Mouse (Mus musculus) embryo, embryonic 11 days (tissue): Measurements from ENCODE around the gene Tdp2.
"Not testable (repeated sequence)": the region's sequence is repeated elsewhere in the genome, so short reads cannot be mapped to it uniquely, and the experiment has no call there.

Experiments
- DNase-seq: peaks from one replicate; pipeline ENCODE4 v3.0.0-alpha.2; 2015

Gene Tdp2

DNA sequence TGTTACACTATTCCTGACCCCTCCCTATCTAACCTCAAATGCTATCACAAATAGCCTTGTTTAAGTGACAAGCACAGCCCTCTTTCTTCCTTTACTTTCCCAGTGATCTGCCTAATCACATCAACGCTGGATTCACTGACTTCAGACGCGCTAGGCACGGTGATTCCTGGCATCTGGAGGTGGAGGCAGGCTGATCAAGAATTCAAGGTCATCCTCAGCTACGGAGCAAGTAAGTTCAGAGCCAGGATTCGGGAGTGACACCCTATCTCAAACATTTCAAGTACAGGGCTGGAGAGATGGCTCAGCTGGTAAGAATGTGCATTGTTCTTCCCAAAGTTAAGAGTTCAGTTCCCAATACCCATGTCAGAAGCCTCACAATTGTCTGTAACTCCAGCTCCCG lies 5.4 kb upstream of the Tdp2 start:
- no peak for DNase-seq

DNA sequence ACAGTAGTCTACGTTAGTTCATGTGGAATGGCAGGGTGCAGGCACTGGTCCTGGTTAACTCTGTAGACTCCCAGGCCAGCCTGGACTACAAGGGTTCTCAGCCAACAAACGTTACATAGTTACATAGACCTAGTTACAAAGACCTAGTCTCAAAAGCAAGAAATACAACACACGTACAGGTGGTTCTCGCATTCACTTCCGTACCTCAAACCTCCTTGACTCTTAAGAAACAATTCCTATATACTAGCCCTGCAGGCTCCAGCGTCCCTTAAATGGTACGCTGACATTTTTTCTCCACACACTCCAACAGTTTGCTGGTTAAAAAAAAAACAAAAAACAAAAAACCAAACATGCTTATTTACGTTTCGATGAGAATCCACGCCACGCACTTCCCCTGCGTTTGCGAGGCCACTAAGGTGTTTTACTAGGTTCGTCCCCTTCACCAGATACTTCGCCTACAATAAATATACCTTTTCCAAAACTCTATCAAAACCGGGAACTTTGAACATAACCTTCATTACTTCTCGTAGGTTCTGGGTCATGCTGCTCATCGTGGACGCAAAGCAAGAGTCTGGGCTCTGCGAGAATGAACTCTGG lies 625 bp upstream of the Tdp2 start:
- peak; percentile 26 for DNase-seq

DNA sequence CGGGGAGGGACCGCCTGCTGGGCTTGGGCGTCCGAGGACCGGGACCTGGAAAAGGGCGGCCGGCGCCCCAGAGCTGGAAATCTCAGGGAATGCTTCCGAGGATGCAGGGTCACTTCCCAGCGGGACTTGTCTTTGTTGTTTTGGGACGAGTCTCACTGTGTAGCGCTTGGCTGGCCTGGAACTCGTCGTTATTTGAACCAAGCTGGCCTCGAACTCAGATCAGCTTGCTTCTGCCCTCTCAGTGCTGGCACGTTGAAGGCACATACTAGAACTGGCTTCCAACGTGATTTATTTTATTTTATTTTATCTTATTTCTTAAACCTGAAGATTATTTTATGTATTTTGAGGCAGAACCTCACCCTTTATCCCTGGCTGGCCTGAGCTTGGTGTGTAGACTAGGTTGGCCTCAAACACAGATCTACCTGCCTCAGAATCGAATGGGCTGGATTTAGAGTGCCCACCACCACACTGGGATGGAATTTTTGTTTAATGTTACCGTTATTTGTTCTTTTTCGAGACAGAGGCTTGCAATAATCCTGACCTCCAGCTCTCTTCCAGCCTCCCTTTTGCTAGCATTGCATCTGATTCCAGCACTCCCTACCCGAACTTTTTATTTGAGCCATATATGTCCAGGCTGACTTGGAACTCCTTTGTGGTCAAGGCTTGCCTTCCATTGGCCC lies 792 bp downstream of the Tdp2 start:
- DNase-seq = no peak

DNA sequence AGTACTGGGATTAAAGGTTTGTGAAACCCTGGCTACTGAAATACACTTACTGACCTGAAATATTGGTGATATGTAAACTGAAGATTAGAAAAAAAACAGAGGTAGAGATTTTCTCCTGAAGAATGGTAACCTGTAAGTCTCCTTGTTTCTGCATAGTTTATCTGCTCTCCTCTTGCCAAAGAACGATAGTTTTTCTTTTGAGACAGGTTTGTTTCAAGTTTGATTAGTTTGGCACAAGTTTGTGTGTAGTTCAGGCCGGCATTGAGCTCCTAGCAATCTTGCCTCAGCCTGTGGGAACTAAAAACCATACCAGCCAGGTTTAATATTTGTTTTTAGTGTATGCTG lies 1.3 kb downstream of the Tdp2 start:
- DNase-seq = no peak

DNA sequence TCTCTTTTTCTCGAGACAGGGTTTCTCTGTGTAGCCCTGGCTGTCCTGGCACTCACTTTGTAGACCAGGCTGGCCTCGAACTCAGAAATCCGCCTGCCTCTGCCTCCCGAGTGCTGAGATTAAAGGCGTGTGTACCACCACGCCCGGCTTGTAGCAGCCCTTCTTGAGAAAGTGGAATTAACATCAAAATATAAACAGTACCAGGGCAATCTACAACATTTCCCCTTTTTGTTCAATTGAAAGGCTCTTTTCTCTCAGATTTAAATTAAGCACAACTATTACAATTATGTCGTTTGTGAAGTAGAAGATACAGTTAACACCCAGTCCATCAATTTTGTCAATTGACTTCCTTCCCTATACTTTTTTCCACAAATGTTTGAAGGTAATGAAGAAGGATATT lies 6.3 kb downstream of the Tdp2 start:
- DNase-seq = not testable (repeated sequence)

DNA sequence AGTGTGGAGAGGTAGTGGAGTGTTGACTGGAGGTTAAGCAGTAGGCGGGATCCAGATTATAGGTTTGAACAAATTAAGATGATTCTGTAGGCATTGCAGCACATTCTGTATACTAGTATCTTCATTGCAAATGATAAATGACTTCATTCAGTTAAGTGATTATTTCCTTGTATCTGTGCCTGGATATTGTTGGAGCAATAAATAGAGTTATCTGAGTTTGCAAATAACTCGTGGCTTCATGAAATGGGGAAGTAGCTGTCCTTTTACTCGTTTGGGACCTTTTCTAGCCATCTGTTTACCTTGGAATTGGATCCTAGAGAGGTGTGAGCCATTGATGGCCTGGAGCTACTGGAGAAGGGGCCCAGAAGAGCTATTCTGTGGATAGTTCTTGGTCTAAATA lies 8.4 kb downstream of the Tdp2 start:
- DNase-seq = no peak

DNA sequence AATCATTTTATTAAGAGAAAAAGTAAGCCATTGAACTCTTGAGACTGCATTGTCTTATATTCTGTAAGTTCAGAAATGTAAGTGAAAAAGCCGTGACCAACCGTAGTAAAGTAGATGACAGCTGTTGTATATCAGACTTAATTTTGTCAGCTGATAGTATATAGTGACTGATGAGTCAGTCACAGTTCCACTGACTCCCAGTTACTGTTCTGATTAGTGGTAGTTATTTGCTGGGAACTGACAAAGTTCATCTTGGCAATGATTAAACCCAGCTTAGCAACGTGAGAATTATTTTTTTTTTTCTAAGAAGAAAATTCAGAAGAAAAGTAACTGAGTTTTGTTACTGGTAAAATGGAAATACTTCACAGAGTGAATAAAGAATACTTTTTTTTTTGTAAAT lies 10.2 kb downstream of the Tdp2 start:
- DNase-seq = no peak

DNA sequence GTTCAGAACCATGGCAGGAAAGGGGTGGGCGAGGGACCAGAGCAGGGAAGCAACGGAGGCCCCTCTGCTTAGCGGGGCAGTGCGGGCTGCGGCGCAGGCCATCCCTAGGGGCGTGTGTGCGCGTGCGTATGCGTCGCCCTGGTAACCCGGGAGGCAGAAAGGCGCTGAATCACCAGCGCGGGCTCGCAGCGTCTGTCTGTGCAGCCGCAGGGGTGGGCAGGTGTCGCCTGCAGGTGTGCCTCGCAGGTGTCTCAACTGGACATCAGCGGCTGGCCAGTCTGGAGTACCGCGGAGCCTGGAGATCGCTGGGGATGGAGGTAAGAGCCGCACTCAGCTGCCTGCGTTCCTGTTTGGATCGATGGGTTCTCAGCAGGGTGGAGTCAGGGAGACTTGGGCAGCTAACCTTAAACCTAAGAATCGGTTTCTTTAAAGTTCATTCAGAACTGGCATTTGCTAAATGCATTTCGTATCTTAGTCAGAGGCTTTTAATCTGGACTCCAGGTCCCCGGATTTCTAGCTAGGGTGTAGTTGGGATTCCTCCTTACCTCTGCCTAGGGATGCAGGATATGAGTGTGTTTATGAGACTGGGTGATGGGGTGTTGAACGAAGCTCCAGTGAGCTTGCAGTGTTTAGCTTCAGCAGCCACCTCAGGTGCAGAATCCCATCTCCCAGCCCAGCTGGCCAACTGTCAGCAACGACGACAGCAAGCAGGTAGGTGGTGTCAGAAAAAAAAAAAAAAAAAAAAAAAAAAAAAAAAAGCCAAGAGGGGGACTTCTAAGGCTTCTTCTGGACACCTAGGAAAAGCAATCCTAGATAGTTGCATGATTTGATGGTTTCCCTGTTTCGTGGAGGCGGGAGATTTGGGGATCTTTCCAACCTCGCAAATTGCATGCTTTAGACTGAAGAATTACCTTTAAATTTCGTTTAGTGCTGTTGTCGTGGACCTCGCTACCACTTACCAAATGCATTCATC lies 13.8 kb downstream of the Tdp2 start, which contains the start of gene D130043K22Rik:
D130043K22Rik (plus strand) TSS at position 153 of the 973 bp plus-strand sequence.
- peak; percentile 82 for DNase-seq

DNA sequence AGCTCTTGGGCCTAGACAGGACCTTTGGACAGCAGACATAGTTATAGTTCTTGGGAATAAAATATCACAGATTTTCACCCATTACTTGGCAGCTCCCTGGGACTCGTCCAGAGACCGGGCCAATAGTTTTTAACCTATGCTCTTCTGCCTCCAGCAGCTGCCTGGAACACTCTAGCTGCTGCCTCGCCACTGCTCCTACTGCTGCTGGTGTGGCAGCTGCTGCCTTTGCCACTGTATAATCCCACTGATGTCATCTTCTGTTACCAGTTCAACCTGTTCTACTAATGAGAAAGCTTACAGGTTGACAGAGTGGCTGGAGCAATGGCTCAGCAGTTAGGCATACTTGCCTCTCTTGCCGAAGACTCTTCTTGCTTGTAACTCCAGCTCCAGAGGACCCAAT lies 17.8 kb downstream of the Tdp2 start:
- no peak for DNase-seq

DNA sequence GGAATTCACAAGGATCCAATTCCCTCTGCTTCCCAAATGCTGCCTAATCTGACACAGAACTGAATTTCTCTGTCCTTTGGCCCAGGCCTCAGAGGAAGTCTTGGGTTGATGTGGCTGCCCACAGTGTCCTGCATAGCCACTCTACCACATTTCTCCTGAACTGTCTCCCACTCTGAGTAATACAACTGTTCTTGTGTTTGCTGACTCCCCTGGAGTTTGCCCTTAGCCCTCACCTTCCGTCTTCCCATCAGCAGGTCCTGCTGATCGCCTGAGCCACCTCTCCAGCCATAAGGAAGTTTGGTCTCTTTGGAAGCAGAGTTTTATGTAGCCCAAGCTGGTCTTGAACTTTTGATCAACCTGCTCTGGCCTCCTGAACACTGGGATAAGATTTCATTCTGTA lies 20.5 kb downstream of the Tdp2 start:
- no peak for DNase-seq

DNA sequence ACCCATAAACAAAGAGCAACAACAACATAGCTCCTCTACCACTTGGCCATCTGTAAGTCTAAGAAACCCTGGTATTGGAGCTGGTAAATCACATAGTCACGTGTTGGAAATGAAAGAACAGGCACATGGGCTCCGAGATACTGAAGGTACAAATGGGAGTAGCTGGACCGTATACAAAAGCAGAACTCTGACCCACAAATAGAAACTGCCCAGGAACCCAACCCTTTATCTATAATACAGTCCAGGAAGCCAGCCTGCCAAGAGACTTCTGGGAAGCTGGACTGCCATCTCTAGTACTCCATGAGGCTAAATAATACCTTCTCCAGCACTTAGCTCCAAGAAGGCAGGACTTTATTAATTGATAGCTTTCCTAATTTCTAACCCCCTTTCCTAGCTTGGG lies 21.1 kb downstream of the Tdp2 start:
- DNase-seq = no peak

DNA sequence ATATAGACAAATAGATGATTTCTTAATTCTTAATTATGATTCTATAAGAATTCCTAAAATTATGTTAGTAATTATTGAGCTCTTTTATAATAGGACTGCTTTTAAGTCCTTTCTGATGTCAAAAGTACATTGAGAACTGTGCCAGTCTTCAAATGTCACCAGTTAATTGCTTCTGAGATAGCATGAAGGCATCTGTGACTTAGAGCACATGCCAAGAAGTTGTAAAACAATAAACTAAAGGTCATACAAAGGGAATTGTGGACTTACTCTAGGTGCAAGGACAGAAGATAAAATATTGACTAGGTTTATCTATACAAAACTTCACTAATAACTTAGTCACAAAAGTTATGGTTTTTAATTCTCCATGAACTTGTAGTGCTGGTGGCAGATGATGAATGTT lies 27.6 kb downstream of the Tdp2 start:
- DNase-seq = no peak

DNA sequence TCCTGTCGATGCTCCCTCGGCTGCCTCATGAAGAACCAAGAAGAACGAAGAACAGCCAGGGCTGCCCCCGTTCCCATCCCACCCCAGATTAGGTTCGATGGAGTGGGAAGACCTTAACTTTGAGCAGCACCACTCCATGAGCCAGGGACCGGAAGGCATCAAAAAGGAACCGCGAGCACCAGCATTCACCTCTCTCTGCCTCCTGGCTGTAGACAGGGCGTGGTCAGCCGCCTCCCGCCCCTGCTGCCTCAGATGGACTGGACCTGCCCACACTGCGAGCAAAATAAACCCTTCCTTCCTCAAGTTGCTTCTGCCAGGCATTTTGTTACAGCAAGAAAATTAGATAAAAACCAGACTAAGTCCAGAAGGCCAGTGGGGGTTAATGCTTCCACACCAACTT lies 29.6 kb downstream of the Tdp2 start:
- DNase-seq = no peak

DNA sequence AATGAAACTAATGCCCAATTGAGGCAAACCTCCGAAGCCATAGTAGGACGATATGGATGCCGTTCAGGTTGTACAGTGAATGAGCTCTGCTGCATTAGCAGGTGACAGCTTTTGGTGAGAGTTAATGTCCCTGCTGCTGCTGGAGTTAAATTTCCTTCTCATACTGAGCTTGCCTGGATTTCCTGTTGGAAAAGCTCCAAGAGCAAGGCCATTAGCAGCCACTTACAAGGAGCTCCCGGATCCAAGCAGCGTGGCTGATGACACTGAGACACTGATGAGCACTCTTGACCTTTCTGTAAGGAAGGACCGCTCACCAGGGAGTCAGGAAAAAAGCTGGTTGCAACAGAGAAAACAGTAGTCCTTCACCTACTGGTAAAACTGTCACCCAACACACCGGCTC lies 30.5 kb downstream of the Tdp2 start:
- DNase-seq = no peak

DNA sequence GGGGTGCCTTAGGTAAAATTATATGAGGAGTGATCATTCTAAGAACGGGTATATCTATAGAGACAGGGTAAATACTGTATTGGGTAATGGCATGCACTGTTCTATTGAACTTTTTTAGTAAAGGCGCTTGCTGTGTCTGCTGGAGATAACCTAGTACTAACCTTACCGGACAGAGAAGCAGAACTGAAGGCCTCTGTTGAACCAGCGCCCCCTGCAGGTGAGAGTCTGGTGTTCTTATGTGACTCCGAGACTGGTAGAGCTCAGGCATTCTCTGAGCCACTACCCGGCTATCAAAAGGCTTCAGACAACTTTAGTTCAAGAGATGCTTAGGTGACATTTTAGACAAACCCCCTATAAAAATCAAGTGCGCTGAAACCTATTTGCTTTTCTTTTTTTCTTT lies 31.0 kb downstream of the Tdp2 start:
- peak; percentile 48 for DNase-seq

DNA sequence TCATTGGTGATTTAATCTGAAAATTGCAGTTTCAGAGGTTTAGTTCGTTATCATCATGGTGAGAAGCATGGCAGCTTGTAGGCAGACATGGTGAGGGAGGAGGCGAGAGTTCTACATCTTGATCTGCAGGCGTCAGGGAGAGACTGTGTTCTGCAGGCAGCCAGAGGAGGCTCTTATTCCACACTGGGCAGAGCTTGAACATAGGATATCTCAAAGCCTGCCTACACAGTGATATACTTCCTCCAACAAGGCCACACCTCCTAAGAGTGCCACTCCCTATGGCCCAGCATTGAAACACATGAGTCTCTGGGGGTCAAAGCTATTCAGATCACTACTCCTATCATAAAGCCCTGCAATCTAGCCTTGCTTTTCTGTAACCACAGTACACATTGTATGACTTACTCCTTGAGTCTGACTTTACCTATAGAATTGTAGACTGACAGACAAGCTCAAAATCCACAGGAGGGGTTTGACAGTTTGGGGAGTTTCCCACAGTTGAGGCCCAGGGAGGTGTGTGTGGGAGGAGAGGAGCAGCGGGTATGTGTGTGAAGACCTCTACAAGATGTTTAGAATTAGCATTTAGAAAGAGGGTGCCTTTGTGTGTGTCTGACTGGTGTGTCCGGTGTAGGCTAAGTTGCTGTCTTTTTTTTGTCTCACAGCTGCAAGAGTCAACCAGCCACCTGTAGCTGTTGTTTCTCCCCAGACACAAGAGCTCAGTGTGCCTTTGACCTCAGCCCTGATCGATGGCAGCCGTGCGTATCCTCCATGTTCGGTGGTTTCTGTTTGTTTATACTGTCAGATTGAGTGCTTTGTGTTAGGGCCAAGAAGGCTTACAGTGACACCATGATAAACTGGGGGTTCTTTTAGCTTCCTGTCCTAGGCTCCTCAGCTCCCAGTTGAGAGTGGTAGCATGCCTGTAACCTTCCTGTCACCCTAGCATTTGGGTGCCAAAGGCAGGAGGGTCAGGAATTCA lies 35.2 kb downstream of the Tdp2 start:
- DNase-seq = no peak

DNA sequence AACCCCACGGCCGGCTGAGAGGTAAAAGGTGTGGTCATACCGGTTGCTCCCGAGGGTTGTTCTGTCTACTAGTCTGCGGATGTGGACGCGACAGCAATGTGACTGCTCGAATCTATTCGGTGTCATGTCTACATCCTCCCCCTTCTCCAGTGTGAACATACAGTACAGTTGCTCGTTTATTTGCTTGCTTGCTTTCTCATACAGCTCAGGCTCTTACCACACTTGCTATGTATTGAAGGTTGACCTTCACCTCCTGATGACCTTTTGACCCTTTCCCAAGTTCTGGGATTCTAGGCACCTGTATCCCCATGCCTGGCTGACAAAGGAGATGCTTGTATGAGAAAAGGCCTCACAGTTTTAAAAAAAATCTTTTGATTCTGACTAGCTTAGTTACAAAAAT lies 36.3 kb downstream of the Tdp2 start:
- no peak for DNase-seq

DNA sequence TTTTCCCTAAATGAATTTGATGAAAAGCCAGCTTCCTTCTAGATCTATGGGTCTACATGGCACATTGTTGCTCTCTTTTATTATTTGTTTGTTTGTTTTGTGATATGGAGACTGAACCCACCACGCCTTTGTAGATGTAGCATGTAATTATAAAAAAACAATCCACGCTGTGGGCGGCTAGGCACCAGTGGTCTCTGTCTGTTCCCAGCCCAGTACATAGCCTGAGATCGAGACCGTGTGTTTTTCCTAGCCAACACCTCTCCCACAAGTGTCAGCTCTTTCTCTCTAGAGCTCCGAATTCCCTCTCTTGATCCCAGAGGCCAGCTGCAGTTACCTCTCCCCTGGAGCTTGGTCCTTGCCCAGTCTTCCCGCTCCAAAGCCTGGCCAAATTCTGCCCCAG lies 36.8 kb downstream of the Tdp2 start:
- no peak for DNase-seq

DNA sequence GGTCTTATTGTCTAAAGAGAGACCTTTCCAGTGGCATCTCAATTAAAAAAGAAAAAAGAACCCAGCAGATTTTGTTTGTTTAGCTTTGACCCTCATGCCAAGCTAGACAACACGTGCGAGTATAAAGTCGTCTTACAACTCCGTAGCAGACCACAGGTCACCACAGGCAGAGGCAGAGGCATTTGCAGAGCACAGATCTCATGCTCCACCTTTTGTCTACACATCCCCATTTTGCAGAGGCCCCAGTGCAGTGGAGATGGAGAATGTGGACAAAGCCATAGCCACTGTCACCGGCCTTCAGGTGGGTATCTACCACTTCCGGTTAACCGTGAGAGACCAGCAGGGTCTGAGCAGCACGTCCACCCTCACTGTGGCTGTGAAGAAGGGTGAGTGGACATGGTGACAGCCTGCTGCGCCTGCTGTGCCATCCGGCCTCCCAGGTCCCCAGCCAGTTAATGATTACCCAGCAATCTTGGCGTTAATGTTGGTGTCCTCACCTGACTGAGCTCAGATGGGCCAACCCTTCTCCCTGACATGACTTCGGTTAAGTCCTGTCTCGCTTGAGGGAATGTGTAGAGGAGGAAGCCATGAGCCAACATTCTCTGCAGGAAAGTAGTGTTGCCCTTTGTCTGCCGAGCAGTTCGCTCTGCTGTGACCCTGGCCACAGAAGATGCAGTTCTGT lies 48.0 kb downstream of the Tdp2 start:
- DNase-seq = no peak

DNA sequence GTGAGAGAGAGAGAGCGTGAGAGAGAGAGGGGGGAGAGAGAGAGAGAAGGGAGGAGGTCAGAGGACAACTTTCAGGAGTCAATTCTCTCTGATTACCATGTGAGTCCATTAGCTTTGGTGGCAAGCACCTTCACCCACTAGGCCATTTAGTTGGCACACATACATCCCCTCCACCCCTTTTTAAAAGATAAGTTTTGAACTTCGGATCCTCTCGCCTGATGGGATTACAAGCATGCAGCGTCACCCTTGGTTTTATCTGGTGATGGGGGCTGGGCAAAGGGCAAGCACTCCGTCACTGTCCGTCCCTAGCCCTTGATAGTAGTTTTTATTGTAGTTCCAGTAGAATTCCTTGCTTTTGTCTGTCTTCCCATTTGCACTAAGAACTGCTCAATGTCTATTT lies 48.7 kb downstream of the Tdp2 start:
- DNase-seq = no peak

DNA sequence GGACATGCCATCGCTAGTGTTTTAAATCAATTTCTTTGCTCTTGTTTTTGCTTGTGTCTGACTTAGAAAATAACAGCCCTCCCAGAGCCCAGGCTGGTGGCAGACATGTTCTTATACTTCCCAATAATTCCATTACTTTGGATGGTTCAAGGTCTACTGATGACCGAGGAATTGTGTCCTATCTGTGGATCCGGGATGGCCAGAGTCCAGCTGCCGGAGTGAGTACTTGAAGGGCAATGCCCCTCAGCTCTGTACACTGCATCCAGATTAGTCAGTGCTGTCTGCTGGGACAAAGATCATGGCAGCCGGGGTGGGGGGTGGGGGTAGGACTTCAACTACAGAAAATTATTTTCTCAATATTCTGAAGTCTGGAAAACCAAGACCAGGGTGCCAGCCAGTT lies 49.2 kb downstream of the Tdp2 start:
- DNase-seq = no peak

DNA sequence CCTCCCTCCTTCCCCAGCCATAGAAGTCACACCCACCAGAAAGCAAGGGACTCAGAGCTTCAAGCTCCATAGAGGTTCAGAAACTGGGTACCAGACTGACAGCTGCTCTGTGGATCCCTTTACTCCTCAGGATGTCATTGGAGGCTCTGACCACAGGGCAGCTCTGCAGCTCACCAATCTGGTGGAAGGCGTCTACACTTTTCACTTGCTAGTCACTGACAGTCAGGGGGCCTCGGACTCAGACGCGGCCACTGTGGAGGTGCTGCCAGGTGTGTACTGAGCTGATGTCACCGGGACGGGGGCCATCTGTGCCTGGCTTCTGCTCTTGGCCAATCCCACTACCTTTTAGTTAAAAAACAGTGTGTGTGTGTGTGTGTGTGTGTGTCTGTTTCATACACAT lies 50.9 kb downstream of the Tdp2 start:
- no peak for DNase-seq
